Mouse (Mus musculus) CH12.LX (cell line): Measurements from ENCODE around the gene Pam.

Source experiments
- CTCF ChIP-seq, 2 experiments: IDR thresholded peaks in 1 of 2; conservative IDR thresholded peaks in 1 of 2; 2 replicates each; pipeline ENCODE4 v1.5.1; 2011 to 2012; ENCODE audit warnings: low read depth in 2 of 2, low read length in 2 of 2, improper control_type of control experiment in 1 of 2, inconsistent platforms in 1 of 2, mild to moderate bottlenecking in 1 of 2, moderate library complexity in 1 of 2
- POLR2A ChIP-seq: IDR thresholded peaks from 2 replicates; pipeline ENCODE4 v1.6.1; 2011; ENCODE audit warnings: low read depth, mild to moderate bottlenecking, improper control_type of control experiment, low read length

GRCm38 (mm10) chr1:97979422-97979821, 116.0 kb downstream of the Pam start:
- TF ChIP-seq POLR2A (no peak), CTCF (conservative IDR thresholded peaks at IDR 0.05 in 1 of 2, IDR thresholded peaks at IDR 0.05 in 1 of 2; ENCODE audit: low read depth in 2 of 2, low read length in 2 of 2) (no peak)
